Comparison of ENCODE assay signal across 25 mouse cellular contexts in genomic region chr1:162986777-162987176, GRCm38 (mm10). TPM values are rescaled to one million over a fixed set of nuclear protein-coding genes. Genes with fewer than 3 reads are reported as not detected.
DNase-seq lines count a peak whose midpoint lies in the region; ATAC-seq and TF ChIP-seq lines count a peak whose summit lies in the region.
"Had no signal": no experiment of that assay in that cellular context is flagged by ENCODE, and none has a peak within 500 bp of the region (broad histone marks: within the 10 kb centered on the region; RNA-seq: fewer than 3 reads in every experiment).

No protein-coding gene starts in this region.

- TF ChIP-seq EP300 in stomach, postnatal 0 days (optimal IDR thresholded peaks at IDR 0.05): peak; percentile 51

- no peak overlapping the region for H3K4me3 ChIP-seq in kidney, adult 2 months (ENCODE audit: insufficient read depth, low read depth, low read length)
- H3K4me3 ChIP-seq in kidney, postnatal 0 days (replicated peaks; ENCODE audit: low read depth, low read length): no peak overlapping the region
- no peak overlapping the region for H3K4me3 ChIP-seq in stomach, postnatal 0 days (ENCODE audit: low read depth, low read length)
- H3K4me3 ChIP-seq in midbrain, embryonic 14.5 days (replicated peaks; ENCODE audit: low read depth, low read length): no peak overlapping the region
- H3K4me3 ChIP-seq: embryonic facial prominence, embryonic 13.5 days; embryonic facial prominence, embryonic 15.5 days; erythroblast, embryonic 14.5 days; forebrain, embryonic 10.5 days; forebrain, embryonic 12.5 days had no signal

- TF ChIP-seq CTCF in kidney, adult 2 months (conservative IDR thresholded peaks at IDR 0.05; ENCODE audit: insufficient read depth, insufficient read length, low read depth, low read length): no peak
- TF ChIP-seq CTCF in kidney, postnatal 0 days (IDR thresholded peaks at IDR 0.05; ENCODE audit: low read depth): no peak
- TF ChIP-seq CTCF in stomach, postnatal 0 days (IDR thresholded peaks at IDR 0.05; ENCODE audit: low read depth): no peak

- TF ChIP-seq POLR2A in kidney, adult 2 months (IDR thresholded peaks at IDR 0.05; ENCODE audit: low read depth, low read length): no peak

- no peaks in the 10 kb centered on the region for H3K36me3 ChIP-seq in kidney, adult 2 months (ENCODE audit: control insufficient read depth, insufficient read depth, low read length)
- H3K36me3 ChIP-seq in kidney, postnatal 0 days (ENCODE audit: insufficient read depth, low read length): no peaks in the 10 kb centered on the region
- no peaks in the 10 kb centered on the region for H3K36me3 ChIP-seq in stomach, postnatal 0 days (ENCODE audit: control insufficient read depth, insufficient read depth, low read length)
- H3K36me3 ChIP-seq in midbrain, embryonic 14.5 days (ENCODE audit: control insufficient read depth, insufficient read depth, low read length): no peaks in the 10 kb centered on the region
- H3K36me3 ChIP-seq: embryonic facial prominence, embryonic 13.5 days; embryonic facial prominence, embryonic 15.5 days; forebrain, embryonic 10.5 days; forebrain, embryonic 12.5 days had no signal

- H3K4me1 ChIP-seq in kidney, adult 2 months (ENCODE audit: control insufficient read depth, insufficient read depth, low read length): peaks cover 4% of the 10 kb centered on the region; the same call in 1 of the 2 replicates
- H3K4me1 ChIP-seq in kidney, postnatal 0 days (replicated peaks; ENCODE audit: insufficient read depth, low read length): no peaks in the 10 kb centered on the region
- H3K4me1 ChIP-seq in stomach, postnatal 0 days (replicated peaks; ENCODE audit: control insufficient read depth, insufficient read depth): no peaks in the 10 kb centered on the region
- H3K4me1 ChIP-seq in midbrain, embryonic 14.5 days (ENCODE audit: control insufficient read depth, insufficient read depth, low read length): no peaks in the 10 kb centered on the region
- H3K4me1 ChIP-seq: embryonic facial prominence, embryonic 13.5 days; embryonic facial prominence, embryonic 15.5 days; forebrain, embryonic 10.5 days; forebrain, embryonic 12.5 days had no signal

- no peak for ATAC-seq in kidney, postnatal 0 days (replicated peaks; ENCODE audit: low FRiP score, low read depth)
- ATAC-seq in stomach, postnatal 0 days (ENCODE audit: low FRiP score, low TSS enrichment): no peak
- no peak for ATAC-seq in midbrain, embryonic 14.5 days (ENCODE audit: low FRiP score, low TSS enrichment)
- ATAC-seq: forebrain, embryonic 14.5 days had no signal

- no peaks in the 10 kb centered on the region for H3K9me3 ChIP-seq in kidney, postnatal 0 days (replicated peaks; ENCODE audit: low read length)
- H3K9me3 ChIP-seq in stomach, postnatal 0 days (ENCODE audit: control insufficient read depth, low read length): no peaks in the 10 kb centered on the region
- no peaks in the 10 kb centered on the region for H3K9me3 ChIP-seq in midbrain, embryonic 14.5 days (ENCODE audit: control insufficient read depth, low read length)
- H3K9me3 ChIP-seq: embryonic facial prominence, embryonic 13.5 days; embryonic facial prominence, embryonic 15.5 days; forebrain, embryonic 10.5 days; forebrain, embryonic 12.5 days had no signal

- DNase-seq in kidney, adult 2 months: peak; percentile 59
- no peak for DNase-seq in kidney, adult 11 months
- peak; percentile 42 for DNase-seq in kidney, postnatal 0 days (ENCODE audit: low spot score)
- no peak for DNase-seq in kidney, postnatal 10 days
- DNase-seq in stomach, postnatal 0 days (ENCODE audit: low spot score): no peak
- no peak for DNase-seq in midbrain, embryonic 14.5 days
- DNase-seq: adrenal gland, adult 2 months; adrenal gland, postnatal 10 days; adrenal gland, postnatal 25 days; cerebellum, adult 11 months; cerebellum, adult 18-20 months; cerebellum, adult 8-10 months; cerebellum, adult 9-11 months; cerebellum, postnatal 14 days; cerebellum, postnatal 36 days; embryo, embryonic 11 days had no signal

- no peak overlapping the region for H3K27ac ChIP-seq in kidney, adult 2 months (ENCODE audit: insufficient read depth, low read depth, low read length)
- no peak overlapping the region for H3K27ac ChIP-seq in kidney, postnatal 0 days
- H3K27ac ChIP-seq in stomach, postnatal 0 days (replicated peaks): no peak overlapping the region
- no peak overlapping the region for H3K27ac ChIP-seq in midbrain, embryonic 14.5 days (replicated peaks; ENCODE audit: low read depth, low read length)
- H3K27ac ChIP-seq: embryonic facial prominence, embryonic 13.5 days; embryonic facial prominence, embryonic 15.5 days; forebrain, embryonic 10.5 days; forebrain, embryonic 12.5 days had no signal

- no peak overlapping the region for H3K4me2 ChIP-seq in kidney, postnatal 0 days (ENCODE audit: low read length)
- H3K4me2 ChIP-seq in stomach, postnatal 0 days (replicated peaks; ENCODE audit: low read depth): no peak overlapping the region
- no peak overlapping the region for H3K4me2 ChIP-seq in midbrain, embryonic 14.5 days (ENCODE audit: low read length)
- H3K4me2 ChIP-seq: embryonic facial prominence, embryonic 13.5 days; embryonic facial prominence, embryonic 15.5 days; forebrain, embryonic 12.5 days had no signal

- H3K9ac ChIP-seq in kidney, postnatal 0 days (ENCODE audit: low read depth, low read length): no peak overlapping the region
- no peak overlapping the region for H3K9ac ChIP-seq in stomach, postnatal 0 days (ENCODE audit: low read length)
- no peak overlapping the region for H3K9ac ChIP-seq in midbrain, embryonic 14.5 days (replicated peaks; ENCODE audit: low read length)
- H3K9ac ChIP-seq: embryonic facial prominence, embryonic 13.5 days; embryonic facial prominence, embryonic 15.5 days; forebrain, embryonic 12.5 days had no signal

- WGBS in kidney, adult 2 months: 52% methylated on average over 1 of the region's 1 CpGs
- 74% methylated on average over 1 of the region's 1 CpGs for WGBS in kidney, postnatal 0 days
- 38% methylated on average over 1 of the region's 1 CpGs for WGBS in stomach, postnatal 0 days
- WGBS in midbrain, embryonic 14.5 days: 93% methylated on average over 1 of the region's 1 CpGs

- H3K27me3 ChIP-seq in kidney, adult 2 months (replicated peaks; ENCODE audit: control insufficient read depth, insufficient read depth, low read length): no peaks in the 10 kb centered on the region
- H3K27me3 ChIP-seq in kidney, postnatal 0 days (ENCODE audit: insufficient read depth, low read length): no peaks in the 10 kb centered on the region
- H3K27me3 ChIP-seq in stomach, postnatal 0 days (ENCODE audit: control insufficient read depth, insufficient read depth, low read length): no peaks in the 10 kb centered on the region
- H3K27me3 ChIP-seq in midbrain, embryonic 14.5 days (ENCODE audit: control insufficient read depth, insufficient read depth, low read length): no peaks in the 10 kb centered on the region
- H3K27me3 ChIP-seq: embryonic facial prominence, embryonic 13.5 days; embryonic facial prominence, embryonic 15.5 days; forebrain, embryonic 12.5 days had no signal

RNA-seq across cellular contexts. Expression of gene Fmo3, which starts 2.4 kb away (rescaled TPM):
- polyA plus RNA-seq in kidney, adult 2 months (2012; rRNA removed): 0.18 and 0.19 TPM in 2 replicates
- 0.25 TPM in 1 of 2 replicates, not detected in the other for polyA plus RNA-seq in kidney, postnatal 0 days (2015; fragmentation: Nextera tagmentation; extraction: Ambion mirVana)
- 0.06 and 0.10 TPM in 2 replicates for polyA plus RNA-seq in stomach, postnatal 0 days (2015; fragmentation: Nextera tagmentation; extraction: Ambion mirVana)
- polyA plus RNA-seq in midbrain, embryonic 14.5 days (2014; fragmentation: Nextera tagmentation; extraction: Ambion mirVana): not detected in 2 replicates
- polyA plus RNA-seq: adrenal gland, adult 2 months; brain, embryonic 14.5 days; C2C12; embryonic facial prominence, embryonic 11.5 days; embryonic facial prominence, embryonic 13.5 days; embryonic facial prominence, embryonic 15.5 days; erythroblast, embryonic 14.5 days; forebrain, embryonic 10.5 days; forebrain, embryonic 12.5 days; forebrain, embryonic 14.5 days had no signal

RNA-seq across cellular contexts. Expression of gene Fmo6, which starts 49.5 kb away (rescaled TPM):
- polyA plus RNA-seq in kidney, adult 2 months (2012; rRNA removed): not detected in 2 replicates
- 0.15 TPM in 1 of 2 replicates, not detected in the other for polyA plus RNA-seq in kidney, postnatal 0 days (2015; fragmentation: Nextera tagmentation; extraction: Ambion mirVana)
- 0.08 TPM in 1 of 2 replicates, not detected in the other for polyA plus RNA-seq in stomach, postnatal 0 days (2015; fragmentation: Nextera tagmentation; extraction: Ambion mirVana)
- polyA plus RNA-seq in midbrain, embryonic 14.5 days (2014; fragmentation: Nextera tagmentation; extraction: Ambion mirVana): not detected in 2 replicates
- polyA plus RNA-seq: adrenal gland, adult 2 months; brain, embryonic 14.5 days; C2C12; embryonic facial prominence, embryonic 11.5 days; erythroblast, embryonic 14.5 days; forebrain, embryonic 10.5 days; forebrain, embryonic 14.5 days had no signal

Comparison
In these comparisons a context has a peak if more than half of its experiments do, and no peak if none do; other contexts are left out.
1. DNase-seq: peak in kidney, adult 2 months (single experiment) and kidney, postnatal 0 days (single experiment); none in kidney, adult 11 months (single experiment), kidney, postnatal 10 days (single experiment), stomach, postnatal 0 days (single experiment) and midbrain, embryonic 14.5 days (single experiment).